Mouse (Mus musculus): ENCODE results near the gene Slc23a2.

The Slc23a2 gene

GRCm38 (mm10) chr2:132098365-132098764 lies 46.5 kb downstream of the Slc23a2 start:
- DNase-seq (ENCODE audit: low spot score): no peak

- no peak for DNase-seq (ENCODE audit: low spot score)
Measured at GRCm38 (mm10) chr2:132096582-132096981, 48.3 kb downstream of the Slc23a2 start.

GRCm38 (mm10) chr2:132095821-132096220 lies 49.1 kb downstream of the Slc23a2 start:
- no peak for DNase-seq (ENCODE audit: low spot score)

- DNase-seq (ENCODE audit: low spot score): no peak
Measured at GRCm38 (mm10) chr2:132094441-132095230, 50.3 kb downstream of the Slc23a2 start.

GRCm38 (mm10) chr2:132093739-132094138 lies 51.2 kb downstream of the Slc23a2 start:
- DNase-seq (ENCODE audit: low spot score): no peak

GRCm38 (mm10) chr2:132093298-132093697 lies 51.6 kb downstream of the Slc23a2 start:
- DNase-seq (ENCODE audit: low spot score): no peak

- no peak for DNase-seq (ENCODE audit: low spot score)
Measured at GRCm38 (mm10) chr2:132092722-132093121, 52.2 kb downstream of the Slc23a2 start.

GRCm38 (mm10) chr2:132091749-132092148 lies 53.2 kb downstream of the Slc23a2 start:
- no peak for DNase-seq (ENCODE audit: low spot score)

- DNase-seq (ENCODE audit: low spot score): no peak
Measured at GRCm38 (mm10) chr2:132084813-132085212, 60.1 kb downstream of the Slc23a2 start.

- DNase-seq (ENCODE audit: low spot score): no peak
Measured at GRCm38 (mm10) chr2:132084396-132084795, 60.5 kb downstream of the Slc23a2 start.

- DNase-seq (ENCODE audit: low spot score): no peak
Measured at GRCm38 (mm10) chr2:132079139-132079538, 65.8 kb downstream of the Slc23a2 start.

- no peak for DNase-seq (ENCODE audit: low spot score)
Measured at GRCm38 (mm10) chr2:132073052-132073451, 71.9 kb downstream of the Slc23a2 start.

GRCm38 (mm10) chr2:132069985-132070735 lies 74.7 kb downstream of the Slc23a2 start:
- DNase-seq (ENCODE audit: low spot score): no peak

GRCm38 (mm10) chr2:132064185-132064831 lies 80.6 kb downstream of the Slc23a2 start:
- no peak for DNase-seq (ENCODE audit: low spot score)

GRCm38 (mm10) chr2:132063776-132064175 lies 81.1 kb downstream of the Slc23a2 start:
- DNase-seq (ENCODE audit: low spot score): no peak

GRCm38 (mm10) chr2:132061884-132062283 lies 83.0 kb downstream of the Slc23a2 start:
- DNase-seq (ENCODE audit: low spot score): no peak

GRCm38 (mm10) chr2:132059919-132060318 lies 85.0 kb downstream of the Slc23a2 start:
- DNase-seq (ENCODE audit: low spot score): no peak

- no peak for DNase-seq (ENCODE audit: low spot score)
Measured at GRCm38 (mm10) chr2:132055349-132055753, 89.6 kb downstream of the Slc23a2 start.

- DNase-seq (ENCODE audit: low spot score): no peak
Measured at GRCm38 (mm10) chr2:132053824-132054223, 91.1 kb downstream of the Slc23a2 start.

- DNase-seq (ENCODE audit: low spot score): no peak
Measured at GRCm38 (mm10) chr2:132051798-132052197, 93.1 kb downstream of the Slc23a2 start.

- no peak for DNase-seq (ENCODE audit: low spot score)
Measured at GRCm38 (mm10) chr2:132049921-132050320, 95.0 kb downstream of the Slc23a2 start.

- no peak for DNase-seq (ENCODE audit: low spot score)
Measured at GRCm38 (mm10) chr2:132049491-132049890, 95.4 kb downstream of the Slc23a2 start.
